Mouse (Mus musculus) subcutaneous adipose tissue, adult 2 months (tissue): ENCODE data around the gene St6galnac1. TPM values are rescaled to one million over a fixed set of nuclear protein-coding genes. Genes with fewer than 3 reads are reported as not detected.

Experiments used
- polyA plus RNA-seq: library from polyadenylated mRNA; depleted of rRNA; stranded (reverse); fragments of >200 nt; gene quantifications from 2 replicates; pipeline ENCODE4 v1.2.3, GENCODE M21; 2012; ENCODE audit warnings: low replicate concordance; rRNA removed

Gene St6galnac1
- polyA plus RNA-seq: 0.06 and 0.22 TPM in 2 replicates

GRCm38 (mm10) chr11:116775407-116775806 lies at the start of gene St6galnac1:
TSS of gene St6galnac1 (minus strand) at chr11:116775507.

Other genes with a start within 250 kb of the St6galnac1 start
- 10.2 and 24.7 TPM in 2 replicates for gene Sphk1, start 244.6 kb downstream of the St6galnac1 start, polyA plus RNA-seq
- 22.5 and 34.7 TPM in 2 replicates for gene Ube2o, start 194.1 kb downstream of the St6galnac1 start, polyA plus RNA-seq
- gene Aanat, start 189.1 kb downstream of the St6galnac1 start, polyA plus RNA-seq: 0.09 and 0.12 TPM in 2 replicates
- gene Rhbdf2, start 148.5 kb downstream of the St6galnac1 start, polyA plus RNA-seq: 31.6 and 36.1 TPM in 2 replicates
- gene Prcd, start 122.0 kb downstream of the St6galnac1 start, polyA plus RNA-seq: 2.3 and 2.4 TPM in 2 replicates
- 89.2 and 103 TPM in 2 replicates for gene Cygb, start 121.2 kb downstream of the St6galnac1 start, polyA plus RNA-seq
- 11.5 and 33.6 TPM in 2 replicates for gene Mxra7, start 52.5 kb upstream of the St6galnac1 start, polyA plus RNA-seq
- 32.6 and 32.9 TPM in 2 replicates for gene Mettl23, start 67.8 kb upstream of the St6galnac1 start, polyA plus RNA-seq
- gene Jmjd6, start 67.9 kb upstream of the St6galnac1 start, polyA plus RNA-seq: 22.2 and 37.4 TPM in 2 replicates
- 34.7 and 35.3 TPM in 2 replicates for gene Mfsd11, start 76.9 kb upstream of the St6galnac1 start, polyA plus RNA-seq
- 205 and 482 TPM in 2 replicates for gene Srsf2, start 77.6 kb upstream of the St6galnac1 start, polyA plus RNA-seq
- gene Mgat5b, start 143.4 kb upstream of the St6galnac1 start, polyA plus RNA-seq: 0.07 and 0.19 TPM in 2 replicates